Mouse (Mus musculus): ENCODE results near the gene Gbp6.
"Not testable (repeated sequence)": the region's sequence is repeated elsewhere in the genome, so short reads cannot be mapped to it uniquely, and the experiment has no call there.

GRCm38 (mm10) chr5:105239483-105240047 lies 53.9 kb downstream of the Gbp6 start, which contains the start of gene Gbp10:
- TF ChIP-seq TAL1 (conservative IDR thresholded peaks at IDR 0.05; ENCODE audit: low read depth, low read length); CTCF (IDR thresholded peaks at IDR 0.05; ENCODE audit: low read depth, low read length): not testable (repeated sequence)
